ENCODE assay signal across 10 mouse cellular contexts in the genomic region with DNA sequence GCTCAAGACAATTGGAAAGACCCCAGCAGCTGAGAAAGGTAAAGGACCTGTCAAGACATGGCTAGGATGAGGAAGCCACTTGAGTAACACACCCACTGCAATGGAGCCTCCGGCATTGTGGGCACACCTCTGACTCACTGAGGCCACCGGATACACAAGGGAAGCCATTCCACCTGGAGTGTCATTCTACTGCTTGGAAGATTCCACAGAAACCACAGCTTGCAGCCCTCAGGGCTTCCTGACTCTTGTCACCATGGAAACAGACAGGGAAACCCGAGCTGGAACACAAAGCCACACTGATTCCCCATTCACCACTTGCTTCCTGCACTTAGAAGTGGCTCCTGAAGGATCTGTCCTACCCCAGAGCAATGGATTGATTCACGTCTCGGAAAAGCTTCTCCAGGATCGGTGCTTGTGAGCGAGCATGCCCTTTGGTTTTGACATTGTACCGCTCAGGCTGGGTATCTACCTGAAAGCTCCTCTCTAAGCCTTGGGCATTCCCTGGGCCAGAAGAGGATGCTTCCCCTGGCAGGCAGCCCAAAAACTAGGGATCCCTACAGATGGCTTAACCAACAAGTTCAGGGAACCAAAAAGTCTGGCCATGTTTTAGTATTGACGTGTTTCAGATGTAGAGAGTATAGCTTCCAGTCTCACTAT. TPM values are rescaled to one million over a fixed set of nuclear protein-coding genes. Genes with fewer than 3 reads are reported as not detected.
DNase-seq lines count a peak whose midpoint lies in the region; ATAC-seq lines count a peak whose summit lies in the region.
"Had no signal": no experiment of that assay in that cellular context is flagged by ENCODE, and none has a peak within 500 bp of the region (broad histone marks: within the 10 kb centered on the region; RNA-seq: fewer than 3 reads in every experiment).

No protein-coding gene starts in this region.

- H3K4me2 ChIP-seq in kidney, embryonic 16.5 days (replicated peaks; ENCODE audit: low read depth, low read length): no peak overlapping the region
- H3K4me2 ChIP-seq: limb, embryonic 12.5 days; stomach, embryonic 15.5 days had no signal

- peaks cover 47% of the 10 kb centered on the region for H3K36me3 ChIP-seq in kidney, embryonic 16.5 days (ENCODE audit: insufficient read depth, low read length)

- peak overlapping the region; percentile 51; the same call in 1 of the 2 replicates for H3K27ac ChIP-seq in kidney, embryonic 16.5 days (ENCODE audit: low read length)
- H3K27ac ChIP-seq: limb, embryonic 12.5 days; stomach, embryonic 15.5 days had no signal

- intact Hi-C loops in left cerebral cortex, postnatal 14 days (cut with DNase I): no loop called here

- no peaks in the 10 kb centered on the region for H3K9me3 ChIP-seq in kidney, embryonic 16.5 days (ENCODE audit: low read length)
- H3K9me3 ChIP-seq: limb, embryonic 12.5 days; stomach, embryonic 15.5 days had no signal

- H3K27me3 ChIP-seq in kidney, embryonic 16.5 days (ENCODE audit: insufficient read depth, low read length): no peaks in the 10 kb centered on the region
- H3K27me3 ChIP-seq: limb, embryonic 12.5 days; stomach, embryonic 15.5 days had no signal

- peak; percentile 61 to 71 for DNase-seq in left cerebral cortex, postnatal 14 days (ENCODE audit: low spot score in 2 of 2)
- no peak for DNase-seq in left cerebral cortex, adult 11 months (ENCODE audit: low spot score)
- DNase-seq in brain, adult 2 months (ENCODE audit: low read depth, low spot score): peak; percentile 84
- DNase-seq in heart, adult 8-10 months (ENCODE audit: low spot score): peak; percentile 51
- no peak for DNase-seq in spleen, postnatal 4 days (ENCODE audit: low spot score in 2 of 2)
- DNase-seq in urinary bladder, adult 18-20 months (ENCODE audit: low spot score in 2 of 2): no peak
- DNase-seq in gastrocnemius, postnatal 10 days: no peak

- H3K9ac ChIP-seq in kidney, embryonic 16.5 days (replicated peaks; ENCODE audit: low read length): no peak overlapping the region
- H3K9ac ChIP-seq: limb, embryonic 12.5 days; stomach, embryonic 15.5 days had no signal

- peaks cover 25% of the 10 kb centered on the region; the same call in 1 of the 2 replicates for H3K4me1 ChIP-seq in kidney, embryonic 16.5 days (ENCODE audit: insufficient read depth, low read length)

- WGBS in kidney, embryonic 16.5 days: 45% methylated on average over 9 of the region's 9 CpGs

- peak; percentile 55 for ATAC-seq in kidney, embryonic 16.5 days (ENCODE audit: low FRiP score, low TSS enrichment)

- no peak overlapping the region for H3K4me3 ChIP-seq in kidney, embryonic 16.5 days (ENCODE audit: low read length)
- H3K4me3 ChIP-seq: limb, embryonic 12.5 days; stomach, embryonic 15.5 days had no signal

RNA-seq across cellular contexts. Expression of a gene that starts 15.7 kb away (rescaled TPM):
- total RNA-seq in left cerebral cortex, postnatal 14 days (2021): 10 to 100 TPM; 59.4 to 65.2 TPM
- 10 to 100 TPM; 21.9 to 36.3 (median 30.1) TPM for total RNA-seq in heart, adult 8-10 months (2022)
- polyA plus RNA-seq in kidney, embryonic 16.5 days (2015; fragmentation: Nextera tagmentation; extraction: Ambion mirVana): 58.0 and 58.6 TPM in 2 replicates
- 10 to 100 TPM; 23.5 to 32.1 TPM for total RNA-seq in gastrocnemius, postnatal 10 days (2021)

Comparison
In these comparisons a context has a peak if more than half of its experiments do, and no peak if none do; other contexts are left out.
1. DNase-seq: peak in left cerebral cortex, postnatal 14 days (2 of 2), brain, adult 2 months (single experiment) and heart, adult 8-10 months (single experiment); none in left cerebral cortex, adult 11 months (single experiment), spleen, postnatal 4 days (0 of 2), urinary bladder, adult 18-20 months (0 of 2) and gastrocnemius, postnatal 10 days (single experiment).